Comparison of ENCODE assay signal across 8 mouse cellular contexts in genomic region chr16:95570616-95571015, GRCm38 (mm10). TPM values are rescaled to one million over a fixed set of nuclear protein-coding genes. Genes with fewer than 3 reads are reported as not detected.
DNase-seq lines count a peak whose midpoint lies in the region; ATAC-seq and TF ChIP-seq lines count a peak whose summit lies in the region.

No protein-coding gene starts in this region.

- H3K4me3 ChIP-seq in intestine, postnatal 0 days (ENCODE audit: low read depth, low read length), result no peak overlapping the region
- no peak overlapping the region for H3K4me3 ChIP-seq in intestine, embryonic 16.5 days (ENCODE audit: low read length)
- H3K4me3 ChIP-seq in E14TG2a.4 (replicated peaks; ENCODE audit: low read length), result no peak overlapping the region

- WGBS in intestine, postnatal 0 days, result 10% methylated on average over 1 of the region's 1 CpGs
- 13% methylated on average over 1 of the region's 1 CpGs for WGBS in intestine, embryonic 16.5 days

- H3K4me1 ChIP-seq in intestine, postnatal 0 days (replicated peaks; ENCODE audit: control insufficient read depth, insufficient read depth, low read length), result no peaks in the 10 kb centered on the region
- no peaks in the 10 kb centered on the region for H3K4me1 ChIP-seq in intestine, embryonic 16.5 days (ENCODE audit: control insufficient read depth, insufficient read depth, low read length)
- H3K4me1 ChIP-seq in E14TG2a.4 (replicated peaks; ENCODE audit: low read depth, low read length), result peaks cover 21% of the 10 kb centered on the region

- no peaks in the 10 kb centered on the region for H3K36me3 ChIP-seq in intestine, postnatal 0 days (ENCODE audit: control insufficient read depth, insufficient read depth)
- no peaks in the 10 kb centered on the region for H3K36me3 ChIP-seq in intestine, embryonic 16.5 days (ENCODE audit: control insufficient read depth, insufficient read depth, low read length)
- H3K36me3 ChIP-seq in E14TG2a.4 (ENCODE audit: insufficient read depth, low read length), result no peaks in the 10 kb centered on the region

- H3K27me3 ChIP-seq in intestine, postnatal 0 days (replicated peaks; ENCODE audit: control insufficient read depth, insufficient read depth, low read length), result no peaks in the 10 kb centered on the region
- H3K27me3 ChIP-seq in intestine, embryonic 16.5 days (replicated peaks; ENCODE audit: control insufficient read depth, insufficient read depth, low read length), result no peaks in the 10 kb centered on the region
- 0 out of 2 replicates have a peak, but pooled peaks cover 4% of the 10 kb centered on the region for H3K27me3 ChIP-seq in E14TG2a.4 (ENCODE audit: insufficient read depth, low read length)

- H3K27ac ChIP-seq in intestine, postnatal 0 days (ENCODE audit: low read depth, low read length), result no peak overlapping the region
- no peak overlapping the region for H3K27ac ChIP-seq in intestine, embryonic 16.5 days (ENCODE audit: low read length)

- DNase-seq in ZHBTc4 (ENCODE audit: low read depth, low spot score), result peak; percentile 79
- peak; percentile 68 to 69 for DNase-seq in kidney, postnatal 4 days
- DNase-seq in spleen, postnatal 10 days (ENCODE audit: low spot score in 2 of 2), result peak; percentile 24 to 73
- DNase-seq in Muller cell, postnatal 12 days (ENCODE audit: inconsistent ontology term), result no peak
- no peak for DNase-seq in heart, adult 8-10 months (ENCODE audit: low spot score)

- TF ChIP-seq CTCF in intestine, postnatal 0 days (IDR thresholded peaks at IDR 0.05; ENCODE audit: low read depth), result peak; percentile 69
- TF ChIP-seq CTCF in E14TG2a.4 (conservative IDR thresholded peaks at IDR 0.05; ENCODE audit: low read length), result peak; percentile 72

- ATAC-seq in intestine, postnatal 0 days, result no peak
- no peak for ATAC-seq in intestine, embryonic 16.5 days

- no peak overlapping the region for H3K9ac ChIP-seq in intestine, postnatal 0 days (ENCODE audit: low read depth, low read length)
- no peak overlapping the region for H3K9ac ChIP-seq in intestine, embryonic 16.5 days (ENCODE audit: low read depth, low read length)

- no peak overlapping the region for H3K4me2 ChIP-seq in intestine, postnatal 0 days (replicated peaks; ENCODE audit: low read depth)
- H3K4me2 ChIP-seq in intestine, embryonic 16.5 days (ENCODE audit: low read depth, low read length), result no peak overlapping the region

- H3K9me3 ChIP-seq in intestine, postnatal 0 days (ENCODE audit: control insufficient read depth), result no peaks in the 10 kb centered on the region
- H3K9me3 ChIP-seq in intestine, embryonic 16.5 days (ENCODE audit: control insufficient read depth, low read length), result no peaks in the 10 kb centered on the region; the same call in 1 of the 2 replicates
- H3K9me3 ChIP-seq in E14TG2a.4 (ENCODE audit: low read length), result no peaks in the 10 kb centered on the region

RNA-seq across cellular contexts. Expression of gene Erg, which starts 15.8 kb away (rescaled TPM):
- 2.0 and 2.4 TPM in 2 replicates for polyA plus RNA-seq in intestine, postnatal 0 days (2015; fragmentation: Nextera tagmentation; extraction: Ambion mirVana)
- 3.7 and 3.8 TPM in 2 replicates for polyA plus RNA-seq in intestine, embryonic 16.5 days (2015; fragmentation: Nextera tagmentation; extraction: Ambion mirVana)
- 10 to 100 TPM; 20.8 to 31.1 (median 27.7) TPM for total RNA-seq in heart, adult 8-10 months (2022)

Comparison
In these comparisons a context has a peak if more than half of its experiments do, and no peak if none do; other contexts are left out.
1. DNase-seq: peak in ZHBTc4 (single experiment), kidney, postnatal 4 days (2 of 2) and spleen, postnatal 10 days (2 of 2); none in Muller cell, postnatal 12 days (single experiment) and heart, adult 8-10 months (single experiment).